Mouse (Mus musculus) myocyte (in vitro differentiated cells): ENCODE measurements around the gene Ybx2. TPM values are rescaled to one million over a fixed set of nuclear protein-coding genes. Genes with fewer than 3 reads are reported as not detected.

Experiments
- H3K27me3 ChIP-seq: one replicate; pipeline ENCODE4 v1.6.1; 2011; ENCODE audit not compliant: control insufficient read depth, insufficient read depth, insufficient read length
- H3K36me3 ChIP-seq: one replicate; pipeline ENCODE4 v1.6.1; 2011; ENCODE audit not compliant: control insufficient read depth, insufficient read depth
- H3K4me2 ChIP-seq: one replicate; pipeline ENCODE4 v1.6.1; 2011; ENCODE audit warnings: low read depth, control low read depth
- H3K4me3 ChIP-seq: one replicate; pipeline ENCODE4 v1.5.1; 2011; ENCODE audit warnings: mild to moderate bottlenecking, control low read depth, moderate library complexity
- H3K79me2 ChIP-seq: one replicate; pipeline ENCODE4 v1.6.1; 2011; ENCODE audit not compliant: control insufficient read depth, insufficient read depth
- H3ac ChIP-seq: one replicate; pipeline ENCODE4 v1.6.1; 2011; ENCODE audit not compliant: control insufficient read depth, insufficient read length
- CEBPB ChIP-seq: IDR thresholded peaks from 2 replicates; pipeline ENCODE4 v1.6.1; 2011; ENCODE audit warnings: mild to moderate bottlenecking, moderate library complexity; ENCODE audit not compliant: poor library complexity, insufficient read depth, severe bottlenecking
- E2F4 ChIP-seq: IDR thresholded peaks from one replicate; pipeline ENCODE4 v1.6.1; 2011; ENCODE audit warnings: mild to moderate bottlenecking, control low read depth, moderate library complexity; ENCODE audit not compliant: insufficient read depth
- MAX ChIP-seq: IDR thresholded peaks from one replicate; pipeline ENCODE4 v1.6.1; 2011; ENCODE audit warnings: low read depth, mild to moderate bottlenecking, control low read depth
- MYOD1 ChIP-seq, 3 experiments: IDR thresholded peaks; one replicate each; pipeline ENCODE4 v1.6.1; 2011; ENCODE audit warnings: control low read depth in 2 of 3, low read depth in 2 of 3, mild to moderate bottlenecking in 2 of 3, moderate library complexity in 1 of 3; ENCODE audit not compliant: insufficient read length in 2 of 3, control insufficient read depth in 1 of 3
- MYOG ChIP-seq, 3 experiments: IDR thresholded peaks; one replicate each; pipeline ENCODE4 v1.6.1; 2011; ENCODE audit warnings: control low read depth in 2 of 3, low read depth in 2 of 3, mild to moderate bottlenecking in 2 of 3; ENCODE audit not compliant: insufficient read length in 2 of 3, control insufficient read depth in 1 of 3, insufficient read depth in 1 of 3
- POLR2A ChIP-seq: IDR thresholded peaks from one replicate; pipeline ENCODE4 v1.6.1; 2011; ENCODE audit warnings: low read depth, mild to moderate bottlenecking, control low read depth, moderate library complexity; ENCODE audit not compliant: insufficient read length
- POLR2AphosphoS2 ChIP-seq: IDR thresholded peaks from one replicate; pipeline ENCODE4 v1.6.1; 2011; ENCODE audit warnings: low read depth, control low read depth; ENCODE audit not compliant: insufficient read length
- REST ChIP-seq: IDR thresholded peaks from one replicate; pipeline ENCODE4 v1.6.1; 2011; ENCODE audit warnings: mild to moderate bottlenecking, control low read depth, moderate library complexity; ENCODE audit not compliant: insufficient read depth, insufficient read length
- SRF ChIP-seq: IDR thresholded peaks from one replicate; pipeline ENCODE4 v1.6.1; 2011; ENCODE audit warnings: low read depth; ENCODE audit not compliant: control insufficient read depth, insufficient read length
- TCF12 ChIP-seq: IDR thresholded peaks from one replicate; pipeline ENCODE4 v1.6.1; 2011; ENCODE audit warnings: mild to moderate bottlenecking, control low read depth; ENCODE audit not compliant: poor library complexity, insufficient read depth, severe bottlenecking
- TCF3 ChIP-seq: IDR thresholded peaks from one replicate; pipeline ENCODE4 v1.6.1; 2011; ENCODE audit warnings: low read depth, control low read depth; ENCODE audit not compliant: insufficient read length
- USF1 ChIP-seq: IDR thresholded peaks from one replicate; pipeline ENCODE4 v1.6.1; 2011; ENCODE audit warnings: low read depth, mild to moderate bottlenecking, control low read depth, moderate library complexity
- polyA plus RNA-seq: library from polyadenylated mRNA; unstranded; fragments of >200 nt; fragmentation: generic; extraction: Trizol; gene quantifications from one replicate; pipeline ENCODE4 v1.2.1, GENCODE M21; 2012; ENCODE audit warnings: missing spikeins

Ybx2 gene
- polyA plus RNA-seq, 1 experiment: 0.12 TPM

DNA sequence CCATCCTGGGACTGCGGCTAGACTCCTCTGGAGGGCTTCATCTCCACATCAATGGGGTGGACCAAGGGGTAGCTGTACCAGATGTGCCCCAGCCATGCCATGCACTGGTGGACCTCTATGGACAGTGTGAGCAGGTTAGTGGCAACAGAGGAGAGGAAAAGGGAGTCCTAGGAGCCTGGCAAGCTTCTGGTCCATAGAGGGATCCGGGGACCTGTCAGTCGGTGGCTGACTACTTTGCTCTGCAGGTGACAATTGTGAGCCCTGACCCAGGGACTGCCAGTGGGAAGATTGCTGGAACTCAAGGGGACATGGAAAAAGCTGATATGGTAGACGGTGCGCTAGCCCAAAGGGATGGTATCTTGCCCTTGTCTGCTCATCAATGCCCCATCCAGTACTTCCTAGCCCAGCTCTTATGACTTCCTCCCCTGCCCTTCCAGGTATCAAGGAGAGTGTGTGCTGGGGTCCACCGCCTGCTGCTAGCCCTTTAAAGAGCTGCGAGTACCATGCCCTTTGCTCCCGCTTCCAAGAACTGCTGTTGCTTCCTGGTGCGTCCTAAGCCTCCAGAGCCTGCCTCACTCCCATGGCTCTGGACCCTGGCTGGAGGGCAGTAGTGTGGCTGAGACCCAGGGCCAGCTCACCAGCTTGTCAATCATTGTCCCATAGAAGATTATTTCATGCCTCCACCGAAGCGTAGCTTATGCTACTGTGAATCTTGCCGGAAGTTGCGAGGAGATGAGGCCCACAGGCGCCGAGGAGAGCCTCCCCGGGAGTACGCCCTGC is 24.6 kb upstream of the Ybx2 start:
- Histone ChIP-seq H3K79me2 (peaks cover 12% of the 10 kb centered on the region), H3K4me3 (no peak overlapping the region), H3ac (no peak overlapping the region), H3K4me2 (no peak overlapping the region), H3K36me3 (peaks cover 52% of the 10 kb centered on the region), H3K27me3 (no peaks in the 10 kb centered on the region)
- TF ChIP-seq POLR2AphosphoS2: no peak
- no peak for TF ChIP-seq SRF
- no peak for TF ChIP-seq TCF3
- no peak for TF ChIP-seq POLR2A
- no peak for TF ChIP-seq MAX
- TF ChIP-seq USF1: no peak
- TF ChIP-seq CEBPB: no peak
- no peak for TF ChIP-seq E2F4
- TF ChIP-seq MYOD1 (IDR thresholded peaks at IDR 0.05; ENCODE audit: control insufficient read depth in 1 of 3, insufficient read length in 2 of 3, low read depth in 2 of 3): no peak
- no peak for TF ChIP-seq TCF12

DNA sequence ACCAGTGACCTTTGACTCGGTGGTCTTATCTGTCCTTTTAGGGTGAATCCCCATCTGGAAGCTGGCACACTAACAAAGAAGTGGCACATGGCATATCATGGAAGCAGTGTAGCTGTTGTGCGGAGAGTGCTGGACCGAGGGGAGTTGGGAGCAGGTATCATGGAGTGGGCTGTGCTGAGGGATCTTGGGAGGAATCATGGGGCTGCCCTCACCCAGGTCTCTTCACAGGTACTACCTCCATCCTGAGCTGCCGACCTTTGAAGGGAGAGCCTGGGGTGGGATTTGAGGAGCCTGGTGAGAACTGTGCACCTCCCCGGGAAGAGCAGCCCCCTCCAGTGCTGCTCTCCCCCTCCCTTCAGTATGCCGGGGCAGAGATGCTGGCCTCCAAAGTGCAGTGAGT is 23.9 kb upstream of the Ybx2 start:
- Histone ChIP-seq H3K4me2 (no peak overlapping the region), H3K27me3 (no peaks in the 10 kb centered on the region), H3K79me2 (peaks cover 19% of the 10 kb centered on the region), H3ac (no peak overlapping the region), H3K4me3 (no peak overlapping the region), H3K36me3 (peaks cover 55% of the 10 kb centered on the region)
- no peak for TF ChIP-seq TCF12
- no peak for TF ChIP-seq TCF3
- no peak for TF ChIP-seq MYOG (IDR thresholded peaks at IDR 0.05; ENCODE audit: control insufficient read depth in 1 of 3, insufficient read depth in 1 of 3, insufficient read length in 2 of 3, low read depth in 2 of 3)

DNA sequence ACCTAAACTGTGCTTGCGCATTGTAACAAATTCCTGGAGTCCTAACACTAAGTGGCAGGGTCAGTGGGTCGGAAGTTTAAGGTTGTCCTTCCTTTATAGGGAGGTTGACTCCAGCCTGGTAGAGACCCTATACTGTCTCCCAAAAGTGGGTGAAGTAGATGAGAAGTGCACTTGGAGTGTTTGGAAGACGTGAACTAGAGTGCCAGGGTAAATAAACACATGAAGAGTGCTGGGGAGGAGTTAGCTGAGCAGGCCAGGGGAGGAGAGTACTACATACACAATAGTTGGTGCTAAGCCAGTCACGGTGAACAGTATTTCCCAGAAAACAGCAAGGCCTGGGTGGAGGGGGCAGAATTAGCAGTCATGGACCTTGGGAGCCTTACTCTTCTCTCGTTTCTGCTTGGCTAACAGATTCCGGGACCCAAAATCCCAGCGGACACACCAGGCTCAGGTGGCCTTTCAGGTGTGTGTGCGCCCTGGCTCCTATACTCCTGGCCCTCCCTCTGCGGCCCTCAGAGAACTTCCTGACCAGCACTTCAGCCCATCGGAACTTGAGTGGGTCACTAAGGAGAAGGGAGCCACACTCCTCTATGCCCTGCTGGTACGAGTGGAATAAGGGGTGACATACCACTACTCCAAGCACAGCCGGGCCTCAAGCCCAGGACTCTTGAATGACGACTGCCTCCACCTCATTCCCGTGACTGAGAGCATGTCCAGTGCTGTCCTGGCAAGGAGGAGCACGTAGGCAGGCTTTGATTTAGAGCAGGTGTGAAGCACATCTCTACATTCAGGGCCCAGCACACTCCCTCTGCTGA is 22.7 kb upstream of the Ybx2 start:
- Histone ChIP-seq H3K36me3 (peaks cover 55% of the 10 kb centered on the region), H3K27me3 (no peaks in the 10 kb centered on the region), H3K79me2 (peaks cover 31% of the 10 kb centered on the region)

DNA sequence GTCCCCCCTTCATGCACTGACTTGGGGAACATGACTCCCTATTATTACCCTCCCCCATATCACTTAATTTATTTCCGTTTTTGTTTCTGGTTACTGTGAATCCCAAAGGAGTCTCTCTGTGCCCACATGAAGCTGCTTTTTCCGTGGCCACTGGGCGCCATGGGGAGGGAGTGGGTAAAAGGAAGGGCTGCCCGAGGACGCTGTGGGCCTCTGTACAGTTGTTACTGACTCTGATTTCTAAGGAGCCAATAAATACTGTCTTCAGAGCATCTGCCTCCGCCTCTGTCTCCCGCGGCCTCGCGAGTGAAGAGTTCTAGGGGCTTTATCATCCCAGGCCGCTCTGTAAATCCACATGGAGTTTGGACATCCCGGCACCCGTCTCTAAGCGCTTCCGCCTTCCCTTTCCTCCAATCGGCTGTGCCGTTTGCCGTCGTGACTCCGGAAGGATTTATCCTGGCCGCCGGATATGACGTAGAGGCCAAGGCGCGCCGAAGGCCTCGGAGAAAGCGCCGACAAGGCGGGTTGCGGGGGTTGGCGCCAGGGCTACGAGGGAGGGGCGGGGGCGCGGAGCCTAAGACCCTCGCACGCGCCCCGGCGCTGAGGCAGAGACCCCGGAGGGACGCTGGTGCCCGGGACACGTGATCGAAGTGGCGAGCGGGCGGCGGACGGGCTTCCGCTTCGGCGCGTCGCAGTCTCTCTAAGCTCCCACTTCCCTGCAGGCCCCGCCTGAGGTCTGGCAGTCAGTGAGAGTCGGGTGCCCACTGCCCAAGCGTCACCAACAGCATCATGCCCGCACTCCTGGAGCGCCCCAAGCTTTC is 21.8 kb upstream of the Ybx2 start, which contains the start of gene Gps2:
TSS of gene Gps2 (plus strand) at position 335 of the 818 bp plus-strand sequence.
- TF ChIP-seq POLR2A (peak; percentile 57), POLR2AphosphoS2 (peak; percentile 79), E2F4 (peak; percentile 75), MYOG (IDR thresholded peaks at IDR 0.05; ENCODE audit: control insufficient read depth in 1 of 3, insufficient read depth in 1 of 3, insufficient read length in 2 of 3, low read depth in 2 of 3) (peak in 1 of 3 experiments; percentile 2), CEBPB (no peak)
- Histone ChIP-seq H3K4me3 (peak within 1 kb of the TSS; percentile 50), H3K36me3 (peaks cover 58% of the 10 kb centered on the region), H3K4me2 (peak within 1 kb of the TSS; percentile 79), H3K79me2 (peaks cover 39% of the 10 kb centered on the region), H3K27me3 (no peaks in the 10 kb centered on the region), H3ac (peak within 1 kb of the TSS; percentile 69)

More for the DNA sequence above, 22.7 kb upstream of the Ybx2 start:
- H3ac ChIP-seq: no peak overlapping the region
- H3K4me3 ChIP-seq: peak overlapping the region; percentile 50
- H3K4me2 ChIP-seq: peak overlapping the region; percentile 79
- TF ChIP-seq MAX: no peak
- no peak for TF ChIP-seq E2F4
- no peak for TF ChIP-seq POLR2A
- TF ChIP-seq TCF12: no peak

DNA sequence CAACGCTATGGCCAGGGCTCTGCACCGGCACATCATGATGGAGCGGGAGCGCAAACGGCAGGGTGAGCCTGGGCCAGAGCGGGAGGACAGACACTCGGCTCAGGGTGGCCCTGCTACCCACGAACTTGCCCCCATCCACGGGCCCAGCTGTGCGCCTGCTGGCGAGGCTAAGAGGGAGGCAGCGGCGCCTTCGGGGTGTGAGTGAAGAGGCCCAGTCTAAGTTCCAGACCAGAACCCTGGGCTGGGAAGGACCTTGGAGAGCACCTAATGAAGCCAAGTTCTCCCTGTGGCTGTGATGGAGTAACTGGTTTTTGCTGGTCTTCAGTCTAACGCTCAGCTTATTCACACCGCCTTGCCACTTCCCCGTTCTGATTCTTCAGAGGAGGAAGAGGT is 21.2 kb upstream of the Ybx2 start:
- H3ac ChIP-seq: peak overlapping the region; percentile 69
- no peak for TF ChIP-seq TCF12
- peak; percentile 19 for TF ChIP-seq REST
- peak; percentile 80 for TF ChIP-seq POLR2AphosphoS2
- H3K79me2 ChIP-seq: peaks cover 45% of the 10 kb centered on the region

More for the DNA sequence above, 21.2 kb upstream of the Ybx2 start:
- peak overlapping the region; percentile 50 for H3K4me3 ChIP-seq
- peaks cover 61% of the 10 kb centered on the region for H3K36me3 ChIP-seq
- H3K27me3 ChIP-seq: no peaks in the 10 kb centered on the region
- H3K4me2 ChIP-seq: peak overlapping the region; percentile 79
